Mouse (Mus musculus): Measurements from ENCODE around the gene Gmppb.

The Gmppb gene

GRCm38 (mm10) chr9:108051931-108052220 is 2.8 kb downstream of the Gmppb start:
- DNase-seq, result peak; percentile 49

GRCm38 (mm10) chr9:108052411-108052810 is 3.4 kb downstream of the Gmppb start:
- DNase-seq, result no peak

GRCm38 (mm10) chr9:108052885-108053664 is 4.0 kb downstream of the Gmppb start, which contains the start of gene Amigo3:
Amigo3 (plus strand) TSS chr9:108053159.
- peak; percentile 92 for DNase-seq

GRCm38 (mm10) chr9:108053665-108054225 is 4.7 kb downstream of the Gmppb start:
- DNase-seq, result peak; percentile 50

- DNase-seq, result peak; percentile 36
These were observed 5.4 kb downstream of the Gmppb start for GRCm38 (mm10) chr9:108054331-108055040.

- DNase-seq, result no peak
These were observed 6.0 kb downstream of the Gmppb start for GRCm38 (mm10) chr9:108055061-108055460.

GRCm38 (mm10) chr9:108055661-108056237 is 6.7 kb downstream of the Gmppb start:
- DNase-seq, result peak; percentile 18

- peak; percentile 34 for DNase-seq
These were observed 7.6 kb downstream of the Gmppb start for GRCm38 (mm10) chr9:108056361-108057261.

GRCm38 (mm10) chr9:108057262-108057562 is 8.2 kb downstream of the Gmppb start:
- peak; percentile 14 for DNase-seq

GRCm38 (mm10) chr9:108058291-108058690 is 9.2 kb downstream of the Gmppb start:
- peak; percentile 32 for DNase-seq

- peak; percentile 38 for DNase-seq
These were observed 13.1 kb downstream of the Gmppb start for GRCm38 (mm10) chr9:108062142-108062541.

- DNase-seq, result peak; percentile 49
These were observed 14.3 kb downstream of the Gmppb start for GRCm38 (mm10) chr9:108063361-108063760.

GRCm38 (mm10) chr9:108065491-108066011 is 16.5 kb downstream of the Gmppb start:
- DNase-seq, result peak; percentile 88

GRCm38 (mm10) chr9:108067199-108067598 is 18.2 kb downstream of the Gmppb start:
- peak; percentile 64 for DNase-seq

- DNase-seq, result peak; percentile 88
These were observed 18.9 kb downstream of the Gmppb start for GRCm38 (mm10) chr9:108067900-108068299.

- DNase-seq, result peak; percentile 61
These were observed 20.0 kb downstream of the Gmppb start for GRCm38 (mm10) chr9:108069007-108069406.

GRCm38 (mm10) chr9:108069529-108069928 is 20.5 kb downstream of the Gmppb start:
- DNase-seq, result peak; percentile 60

- no peak for DNase-seq
These were observed 22.8 kb downstream of the Gmppb start for GRCm38 (mm10) chr9:108071801-108072200.

- peak; percentile 77 for DNase-seq
These were observed 23.5 kb downstream of the Gmppb start for GRCm38 (mm10) chr9:108072481-108072924.

- peak; percentile 96 for DNase-seq
These were observed 24.3 kb downstream of the Gmppb start for GRCm38 (mm10) chr9:108073141-108073930.

GRCm38 (mm10) chr9:108080168-108080567 is 31.1 kb downstream of the Gmppb start, which contains the start of gene Mst1:
Mst1 (plus strand) TSS chr9:108080436.
- no peak for DNase-seq
